In the genomic region with DNA sequence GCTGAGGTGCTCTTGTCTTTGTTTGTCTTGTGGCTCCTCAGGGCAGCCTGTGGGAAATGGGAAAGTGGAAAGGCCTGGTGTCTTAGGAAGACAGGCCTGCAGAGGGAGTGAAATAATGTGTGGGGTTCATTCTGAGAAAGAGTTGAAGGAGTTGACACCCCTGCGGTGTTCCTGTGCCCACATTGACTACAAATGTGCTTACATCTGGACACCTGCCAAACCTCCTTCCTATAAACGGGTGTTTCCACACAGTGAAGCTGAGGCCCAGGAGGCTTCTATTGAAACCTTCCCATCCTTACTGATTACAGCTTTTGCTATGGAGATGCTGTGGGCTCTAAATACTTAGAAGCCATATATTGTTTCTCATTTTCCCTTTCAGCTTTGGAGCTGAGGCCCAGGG, we compare ENCODE assay signal across 9 mouse cellular contexts.
A peak's percentile ranks its signal among the peaks of the same experiment; 100 is the strongest.
DNase-seq lines count a peak whose midpoint lies in the region; ATAC-seq lines count a peak whose summit lies in the region.
"Had no signal": no experiment of that assay in that cellular context is flagged by ENCODE, and none has a peak within 500 bp of the region (broad histone marks: within the 10 kb centered on the region; RNA-seq: fewer than 3 reads in every experiment).

No protein-coding gene starts in this region.

- H3K9ac ChIP-seq in limb, embryonic 15.5 days = no peak overlapping the region
- H3K9ac ChIP-seq: liver, embryonic 14.5 days had no signal

- peak overlapping the region; percentile 33; the same call in 1 of the 2 replicates for H3K27ac ChIP-seq in limb, embryonic 15.5 days
- H3K27ac ChIP-seq: liver, embryonic 14.5 days had no signal

- H3K27me3 ChIP-seq in limb, embryonic 15.5 days = no peaks in the 10 kb centered on the region

- no peaks in the 10 kb centered on the region for H3K9me3 ChIP-seq in limb, embryonic 15.5 days

- H3K4me2 ChIP-seq in limb, embryonic 15.5 days = no peak overlapping the region

- no peaks in the 10 kb centered on the region for H3K36me3 ChIP-seq in limb, embryonic 15.5 days

- 5% methylated on average over 2 of the region's 2 CpGs for WGBS in limb, embryonic 15.5 days

- H3K4me3 ChIP-seq in limb, embryonic 15.5 days = no peak overlapping the region

- ATAC-seq in limb, embryonic 15.5 days (ENCODE audit: insufficient number of reproducible peaks, low FRiP score, low TSS enrichment, low read depth) = no peak

- peaks cover 29% of the 10 kb centered on the region for H3K4me1 ChIP-seq in limb, embryonic 15.5 days

- peak; percentile 33 for DNase-seq in kidney, adult 9 months
- DNase-seq in kidney, adult 8-10 months = no peak
- DNase-seq in CD4-positive helper T cell, adult 2 months (ENCODE audit: low read depth, low spot score) = peak; percentile 78
- peak; percentile 55 for DNase-seq in brain, adult 2 months (ENCODE audit: low read depth, low spot score)
- no peak for DNase-seq in urinary bladder, adult 2 months (ENCODE audit: low spot score)
- no peak for DNase-seq in embryo, embryonic 11 days
- DNase-seq in spleen, postnatal 4 days (ENCODE audit: low spot score in 2 of 2) = no peak

Comparison
In these comparisons a context has a peak if more than half of its experiments do, and no peak if none do; other contexts are left out.
1. DNase-seq: peak in kidney, adult 9 months (single experiment), CD4-positive helper T cell, adult 2 months (single experiment) and brain, adult 2 months (single experiment); none in kidney, adult 8-10 months (0 of 2), urinary bladder, adult 2 months (single experiment), embryo, embryonic 11 days (single experiment) and spleen, postnatal 4 days (0 of 2).